8 mouse cellular contexts compared by ENCODE assay signal in genomic region chr17:83872806-83873348, GRCm38 (mm10). TPM values are rescaled to one million over a fixed set of nuclear protein-coding genes. Genes with fewer than 3 reads are reported as not detected.
DNase-seq lines count a peak whose midpoint lies in the region; ATAC-seq and TF ChIP-seq lines count a peak whose summit lies in the region.

No protein-coding gene starts in this region.

- TF ChIP-seq EP300 in stomach, postnatal 0 days (optimal IDR thresholded peaks at IDR 0.05) = peak; percentile 43

- TF ChIP-seq CTCF in stomach, postnatal 0 days (IDR thresholded peaks at IDR 0.05; ENCODE audit: low read depth) = peak; percentile 99

- peak overlapping the region; percentile 26; the same call in 1 of the 2 replicates for H3K4me3 ChIP-seq in forebrain, embryonic 10.5 days
- no peak overlapping the region for H3K4me3 ChIP-seq in heart, embryonic 14.5 days (ENCODE audit: control insufficient read depth in 1 of 2, insufficient read depth in 1 of 2, low read depth in 1 of 2, low read length in 2 of 2)
- no peak overlapping the region for H3K4me3 ChIP-seq in liver, embryonic 13.5 days (replicated peaks)
- no peak overlapping the region for H3K4me3 ChIP-seq in neural tube, embryonic 12.5 days
- no peak overlapping the region for H3K4me3 ChIP-seq in stomach, postnatal 0 days (ENCODE audit: low read depth, low read length)

- H3K9me3 ChIP-seq in forebrain, embryonic 10.5 days = peaks cover 20% of the 10 kb centered on the region
- H3K9me3 ChIP-seq in heart, embryonic 14.5 days (ENCODE audit: control insufficient read depth, low read length) = no peaks in the 10 kb centered on the region
- H3K9me3 ChIP-seq in liver, embryonic 13.5 days (replicated peaks) = no peaks in the 10 kb centered on the region
- H3K9me3 ChIP-seq in neural tube, embryonic 12.5 days = no peaks in the 10 kb centered on the region
- H3K9me3 ChIP-seq in stomach, postnatal 0 days (ENCODE audit: control insufficient read depth, low read length) = no peaks in the 10 kb centered on the region

- H3K27ac ChIP-seq in forebrain, embryonic 10.5 days = peak overlapping the region; percentile 67
- H3K27ac ChIP-seq in heart, embryonic 14.5 days (replicated peaks in 1 of 2; ENCODE audit: control insufficient read depth in 1 of 2, insufficient read depth in 1 of 2, low read depth in 2 of 2, low read length in 2 of 2) = no peak overlapping the region
- no peak overlapping the region for H3K27ac ChIP-seq in liver, embryonic 13.5 days
- H3K27ac ChIP-seq in neural tube, embryonic 12.5 days = no peak overlapping the region
- peak overlapping the region; percentile 75 for H3K27ac ChIP-seq in stomach, postnatal 0 days (replicated peaks)

- 23% methylated on average over 14 of the region's 14 CpGs for WGBS in forebrain, embryonic 10.5 days
- WGBS in heart, embryonic 14.5 days = 24% methylated on average over 14 of the region's 14 CpGs
- WGBS in liver, embryonic 13.5 days (ENCODE audit: insufficient replicate concordance) = 26% methylated on average over 14 of the region's 14 CpGs
- WGBS in neural tube, embryonic 12.5 days = 21% methylated on average over 14 of the region's 14 CpGs
- 18% methylated on average over 14 of the region's 14 CpGs for WGBS in stomach, postnatal 0 days

- no peaks in the 10 kb centered on the region for H3K36me3 ChIP-seq in forebrain, embryonic 10.5 days (replicated peaks)
- no peaks in the 10 kb centered on the region for H3K36me3 ChIP-seq in heart, embryonic 14.5 days (ENCODE audit: control insufficient read depth, insufficient read depth, low read length)
- H3K36me3 ChIP-seq in liver, embryonic 13.5 days = no peaks in the 10 kb centered on the region
- no peaks in the 10 kb centered on the region for H3K36me3 ChIP-seq in neural tube, embryonic 12.5 days
- no peaks in the 10 kb centered on the region for H3K36me3 ChIP-seq in stomach, postnatal 0 days (ENCODE audit: control insufficient read depth, insufficient read depth, low read length)

- peak; percentile 95 for ATAC-seq in CD4-positive, CD25-positive, alpha-beta regulatory T cell, adult 4 months
- no peak for ATAC-seq in heart, embryonic 14.5 days (ENCODE audit: insufficient number of reproducible peaks, insufficient read depth, low FRiP score, low read depth)
- peak; percentile 54; the same call in 1 of the 2 replicates for ATAC-seq in liver, embryonic 13.5 days (ENCODE audit: low read depth)
- ATAC-seq in neural tube, embryonic 12.5 days (ENCODE audit: low FRiP score, low read depth) = peak; percentile 82; the same call in 1 of the 2 replicates
- ATAC-seq in stomach, postnatal 0 days (ENCODE audit: low FRiP score, low TSS enrichment) = peak; percentile 71

- H3K9ac ChIP-seq in heart, embryonic 14.5 days (ENCODE audit: low read length) = no peak overlapping the region
- no peak overlapping the region for H3K9ac ChIP-seq in liver, embryonic 13.5 days
- H3K9ac ChIP-seq in neural tube, embryonic 12.5 days = no peak overlapping the region
- no peak overlapping the region for H3K9ac ChIP-seq in stomach, postnatal 0 days (ENCODE audit: low read length)

- peak overlapping the region; percentile 42 for H3K4me2 ChIP-seq in heart, embryonic 14.5 days (ENCODE audit: low read length)
- no peak overlapping the region for H3K4me2 ChIP-seq in liver, embryonic 13.5 days
- peak overlapping the region; percentile 36 for H3K4me2 ChIP-seq in neural tube, embryonic 12.5 days (replicated peaks)
- H3K4me2 ChIP-seq in stomach, postnatal 0 days (replicated peaks; ENCODE audit: low read depth) = no peak overlapping the region; the same call in 1 of the 2 replicates

- peak; percentile 47 for DNase-seq in c-Kit-negative CD71-positive TER-119-positive erythroid progenitor cells, embryonic 14.5 days (ENCODE audit: low read depth, low spot score)
- DNase-seq in forebrain, embryonic 10.5 days (ENCODE audit: extremely low spot score, low spot score) = peak; percentile 86
- DNase-seq in kidney, postnatal 10 days = peak; percentile 90
- peak; percentile 57 for DNase-seq in liver, embryonic 13.5 days
- DNase-seq in stomach, postnatal 0 days (ENCODE audit: low spot score) = peak; percentile 89

- no peaks in the 10 kb centered on the region for H3K27me3 ChIP-seq in forebrain, embryonic 10.5 days (ENCODE audit: poor library complexity, severe bottlenecking)
- H3K27me3 ChIP-seq in heart, embryonic 14.5 days (ENCODE audit: control insufficient read depth, insufficient read depth, low read length) = no peaks in the 10 kb centered on the region
- no peaks in the 10 kb centered on the region for H3K27me3 ChIP-seq in liver, embryonic 13.5 days
- H3K27me3 ChIP-seq in neural tube, embryonic 12.5 days (replicated peaks) = no peaks in the 10 kb centered on the region
- H3K27me3 ChIP-seq in stomach, postnatal 0 days (ENCODE audit: control insufficient read depth, insufficient read depth, low read length) = no peaks in the 10 kb centered on the region

- H3K4me1 ChIP-seq in forebrain, embryonic 10.5 days = peaks cover 14% of the 10 kb centered on the region
- no peaks in the 10 kb centered on the region; a peak in 1 of 4 replicates for H3K4me1 ChIP-seq in heart, embryonic 14.5 days (ENCODE audit: control insufficient read depth in 2 of 2, insufficient read depth in 2 of 2, low read length in 2 of 2)
- H3K4me1 ChIP-seq in liver, embryonic 13.5 days (replicated peaks) = no peaks in the 10 kb centered on the region
- H3K4me1 ChIP-seq in neural tube, embryonic 12.5 days = no peaks in the 10 kb centered on the region; the same call in 1 of the 2 replicates
- no peaks in the 10 kb centered on the region for H3K4me1 ChIP-seq in stomach, postnatal 0 days (replicated peaks; ENCODE audit: control insufficient read depth, insufficient read depth)

RNA-seq across cellular contexts. Expression of gene Haao, which starts 25.1 kb away (rescaled TPM):
- 1 to 10 TPM; 1.1 to 5.0 TPM for polyA plus RNA-seq in CD4-positive, CD25-positive, alpha-beta regulatory T cell, adult 4 months (2017; shearing (Covaris generic))
- 0.25 and 0.36 TPM in 2 replicates for polyA plus RNA-seq in forebrain, embryonic 10.5 days (2016; fragmentation: Nextera tagmentation; extraction: Ambion mirVana)
- not detected in 2 replicates for polyA plus RNA-seq in heart, embryonic 14.5 days (2014; fragmentation: Nextera tagmentation; extraction: Ambion mirVana)
- polyA plus RNA-seq in liver, embryonic 13.5 days (2015; fragmentation: Nextera tagmentation; extraction: Ambion mirVana) = 16.2 and 17.1 TPM in 2 replicates
- polyA plus RNA-seq in neural tube, embryonic 12.5 days (2016; fragmentation: Nextera tagmentation; extraction: Ambion mirVana) = not detected in 2 replicates
- 0.13 and 0.36 TPM in 2 replicates for polyA plus RNA-seq in stomach, postnatal 0 days (2015; fragmentation: Nextera tagmentation; extraction: Ambion mirVana)

Comparison
In these comparisons a context has a peak if more than half of its experiments do, and no peak if none do; other contexts are left out.
1. H3K27ac ChIP-seq: peak in forebrain, embryonic 10.5 days (single experiment) and stomach, postnatal 0 days (single experiment); none in heart, embryonic 14.5 days (0 of 2), liver, embryonic 13.5 days (single experiment) and neural tube, embryonic 12.5 days (single experiment).
2. H3K4me2 ChIP-seq: peak in heart, embryonic 14.5 days (single experiment) and neural tube, embryonic 12.5 days (single experiment); none in liver, embryonic 13.5 days (single experiment) and stomach, postnatal 0 days (single experiment).
3. Peak in every context shown above with its lines, with median percentiles within 50 percentile points of each other: DNase-seq.